Mouse (Mus musculus) v-Abl transformed pro-B cells (cell line): ENCODE measurements around the gene Apoa5.

Experiments
- in situ Hi-C, 2 experiments: fragments of 400-800 bp; cut with MboI; formaldehyde crosslinking; loops; one replicate each; pipeline ENCODE4 v1.15.1; 2025; ENCODE audit not compliant: unreplicated experiment in 2 of 2

Apoa5 gene

DNA sequence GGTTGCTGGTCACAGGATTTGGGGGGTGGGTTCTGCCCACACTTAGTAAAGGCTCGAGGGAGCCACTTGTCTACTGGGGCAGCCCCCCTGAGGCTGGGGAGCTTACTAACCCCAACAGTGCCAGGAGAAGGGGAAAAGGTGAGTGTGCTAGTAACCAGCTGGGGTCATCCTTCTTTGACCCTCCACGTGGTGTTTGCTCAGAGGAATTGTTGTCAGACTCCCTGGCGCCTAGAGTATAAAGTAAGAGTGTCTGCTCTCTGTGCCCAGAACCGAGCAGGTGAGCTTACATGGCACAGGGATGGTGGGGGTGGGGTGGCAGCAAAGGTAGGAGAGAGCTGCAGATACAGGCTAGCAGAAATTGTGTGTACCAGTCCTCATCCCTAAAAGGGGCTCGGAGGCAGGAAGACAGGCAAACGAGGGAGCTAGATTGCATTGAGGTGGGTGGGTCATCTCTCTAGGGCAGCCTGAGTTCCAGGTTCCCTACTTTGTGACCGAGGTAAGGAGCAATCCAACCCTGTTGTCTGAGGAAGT lies at the start of gene Apoa5:
Gene Apoa5, plus strand, starts transcription at position 291 of the 531 bp plus-strand sequence.
- in situ Hi-C loops, result loop anchor here in 1 of 2 experiments (25.0 kb wide), 1 partner anchor 856 kb away; no protein-coding TSS in a partner anchor

DNA sequence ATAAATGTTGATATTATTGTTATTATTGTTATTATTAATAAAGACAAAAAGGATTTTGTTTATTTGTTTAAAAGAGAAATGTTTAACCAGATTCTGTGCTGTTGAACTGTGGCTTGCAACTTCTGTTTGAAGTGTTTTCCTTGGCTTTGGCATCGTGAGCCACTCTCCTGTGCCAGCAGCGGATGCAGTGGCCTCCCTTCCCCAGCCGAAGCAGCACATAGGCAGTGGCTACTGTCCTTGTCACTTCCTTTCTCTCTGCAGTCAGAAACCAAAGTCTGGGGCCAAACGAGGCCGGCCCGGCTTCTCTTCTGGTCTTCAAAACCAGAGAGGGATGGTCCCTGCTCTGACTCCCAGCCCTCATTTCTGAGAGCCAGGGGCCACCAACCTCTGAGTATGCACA lies 45.3 kb upstream of the Apoa5 start:
- in situ Hi-C loops, result loop anchor here in 1 of 2 experiments (25.0 kb wide), 1 partner anchor 786 kb away; the partner anchor contains the start of gene Dscaml1

DNA sequence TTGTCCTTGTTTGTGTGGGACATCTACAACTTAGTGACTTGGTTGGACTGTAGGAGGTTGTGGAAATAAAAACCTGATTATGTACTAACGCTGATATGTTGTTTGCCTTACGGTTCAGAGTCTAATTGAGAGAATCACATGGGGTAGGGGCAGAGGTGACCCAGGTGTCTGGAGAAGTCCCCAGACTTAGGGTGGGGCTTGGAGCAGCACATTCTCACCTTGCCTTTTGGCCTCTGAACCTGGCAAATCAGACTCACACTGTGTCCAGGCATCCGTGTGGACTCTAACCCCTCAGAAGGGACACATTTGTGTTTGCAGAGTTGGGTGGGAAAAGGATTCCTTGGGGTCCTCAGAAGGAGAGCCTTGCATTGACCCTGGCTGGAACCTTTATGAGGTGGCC lies 44.3 kb upstream of the Apoa5 start:
- in situ Hi-C loops, result loop anchor here in 1 of 2 experiments (25.0 kb wide), 1 partner anchor 787 kb away; the partner anchor contains the start of gene Dscaml1

DNA sequence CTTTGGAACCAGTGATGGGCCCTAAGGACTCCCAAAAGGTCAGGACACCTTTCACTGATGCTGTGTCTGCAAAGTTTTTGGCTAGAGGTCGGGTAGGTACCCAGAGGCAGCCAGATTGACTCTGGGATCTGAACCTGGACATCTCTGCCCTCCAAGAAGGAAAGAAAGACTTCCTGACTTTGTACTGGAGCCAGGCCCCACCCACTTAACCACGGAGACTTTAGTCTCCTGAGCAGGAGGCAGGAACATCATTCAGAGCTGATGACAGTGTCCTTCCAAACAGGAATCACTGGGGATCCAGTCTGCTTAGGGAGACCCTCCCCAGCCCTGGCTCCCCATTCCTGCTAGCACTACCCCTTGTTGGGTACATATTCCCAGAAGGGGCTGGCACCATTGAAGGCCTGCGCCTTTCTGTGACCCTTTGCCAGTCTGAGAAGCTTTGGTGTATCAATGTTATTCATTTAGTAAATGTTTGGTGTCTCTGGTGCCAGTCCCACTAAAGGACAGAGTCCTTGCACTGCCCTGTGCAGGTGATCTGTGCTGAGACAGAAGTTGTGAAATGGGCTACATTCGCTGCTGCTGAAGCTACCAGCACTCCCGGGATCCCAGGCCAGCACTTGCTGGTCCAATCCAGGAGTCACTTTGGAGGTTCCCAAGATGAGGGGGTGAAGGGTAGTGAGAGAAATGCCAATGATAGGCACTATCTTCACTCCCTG lies 43.3 kb upstream of the Apoa5 start:
- in situ Hi-C loops, result loop anchor here in 1 of 2 experiments (25.0 kb wide), 2 partner anchors 638 to 788 kb away; partner anchors contain the start of gene Dscaml1

DNA sequence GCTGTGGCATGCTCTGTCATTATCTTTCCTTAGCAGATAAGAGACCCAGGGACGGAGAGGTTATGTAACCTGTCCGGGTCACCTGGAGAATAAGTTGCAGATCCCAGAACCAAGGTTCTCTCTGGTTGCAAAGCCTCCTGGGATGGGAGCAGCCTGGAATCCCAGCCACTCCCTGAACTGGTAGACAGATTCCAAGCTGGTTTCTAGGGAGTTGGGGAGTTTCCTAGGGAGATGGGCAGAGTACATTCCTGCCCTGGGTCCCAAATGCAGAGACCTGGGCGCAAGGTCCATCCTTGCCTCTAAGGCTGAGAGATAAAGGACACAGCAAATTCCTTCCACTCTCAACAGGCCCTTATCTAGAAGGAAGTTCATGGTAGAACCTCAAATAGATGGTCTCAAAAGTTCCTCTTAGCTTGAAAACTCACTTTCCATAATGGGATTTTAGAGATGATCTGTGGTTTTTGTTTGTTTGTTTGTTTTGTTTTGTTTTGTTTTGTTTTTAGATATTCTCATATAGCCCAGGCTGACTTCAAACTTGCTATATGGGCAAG lies 41.3 kb upstream of the Apoa5 start:
- in situ Hi-C loops, result loop anchor here in 1 of 2 experiments (25.0 kb wide), 1 partner anchor 640 kb away; no protein-coding TSS in a partner anchor

DNA sequence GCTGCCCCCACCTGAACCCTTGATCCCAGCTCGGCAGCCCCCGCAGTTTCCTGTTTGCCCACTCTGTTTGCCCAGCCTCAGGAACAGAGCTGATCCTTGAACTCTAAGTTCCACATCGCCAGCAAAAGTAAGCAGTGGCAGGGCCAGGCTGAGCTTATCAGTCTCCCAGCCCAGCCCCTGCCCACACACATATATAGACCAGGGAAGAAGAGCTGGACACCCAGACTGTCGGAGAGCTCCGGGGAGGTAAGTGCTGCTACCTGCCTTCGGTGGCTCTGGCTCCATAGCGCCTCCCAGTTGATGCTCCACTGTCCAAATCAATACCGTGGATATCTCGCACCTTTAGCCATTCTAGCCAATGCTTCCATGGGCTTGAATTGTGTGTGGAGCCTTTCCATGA lies 39.9 kb upstream of the Apoa5 start, which contains the start of gene Apoa1:
Gene Apoa1, plus strand, starts transcription at position 90 of the 400 bp plus-strand sequence.
- in situ Hi-C loops, result loop anchor here in 1 of 2 experiments (25.0 kb wide), 1 partner anchor 641 kb away; no protein-coding TSS in a partner anchor

DNA sequence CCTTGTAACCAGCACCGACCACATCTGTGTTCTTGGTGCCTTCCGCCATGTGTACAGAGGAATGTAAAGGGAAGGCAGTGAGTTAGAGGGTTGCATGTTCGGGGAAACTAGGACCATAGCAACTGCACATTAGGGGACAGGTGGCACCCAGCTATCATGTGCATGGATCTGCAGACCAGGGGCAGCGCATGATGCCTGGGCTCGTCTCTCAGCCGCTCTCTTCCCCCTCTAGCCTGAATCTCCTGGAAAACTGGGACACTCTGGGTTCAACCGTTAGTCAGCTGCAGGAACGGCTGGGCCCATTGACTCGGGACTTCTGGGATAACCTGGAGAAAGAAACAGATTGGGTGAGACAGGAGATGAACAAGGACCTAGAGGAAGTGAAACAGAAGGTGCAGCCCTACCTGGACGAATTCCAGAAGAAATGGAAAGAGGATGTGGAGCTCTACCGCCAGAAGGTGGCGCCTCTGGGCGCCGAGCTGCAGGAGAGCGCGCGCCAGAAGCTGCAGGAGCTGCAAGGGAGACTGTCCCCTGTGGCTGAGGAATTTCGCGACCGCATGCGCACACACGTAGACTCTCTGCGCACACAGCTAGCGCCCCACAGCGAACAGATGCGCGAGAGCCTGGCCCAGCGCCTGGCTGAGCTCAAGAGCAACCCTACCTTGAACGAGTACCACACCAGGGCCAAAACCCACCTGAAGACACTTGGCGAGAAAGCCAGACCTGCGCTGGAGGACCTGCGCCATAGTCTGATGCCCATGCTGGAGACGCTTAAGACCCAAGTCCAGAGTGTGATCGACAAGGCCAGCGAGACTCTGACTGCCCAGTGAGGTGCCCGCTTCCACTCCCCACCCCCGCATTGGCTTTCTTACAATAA lies 38.6 kb upstream of the Apoa5 start:
- in situ Hi-C loops, result loop anchor here in 1 of 2 experiments (25.0 kb wide), 1 partner anchor 643 kb away; no protein-coding TSS in a partner anchor

DNA sequence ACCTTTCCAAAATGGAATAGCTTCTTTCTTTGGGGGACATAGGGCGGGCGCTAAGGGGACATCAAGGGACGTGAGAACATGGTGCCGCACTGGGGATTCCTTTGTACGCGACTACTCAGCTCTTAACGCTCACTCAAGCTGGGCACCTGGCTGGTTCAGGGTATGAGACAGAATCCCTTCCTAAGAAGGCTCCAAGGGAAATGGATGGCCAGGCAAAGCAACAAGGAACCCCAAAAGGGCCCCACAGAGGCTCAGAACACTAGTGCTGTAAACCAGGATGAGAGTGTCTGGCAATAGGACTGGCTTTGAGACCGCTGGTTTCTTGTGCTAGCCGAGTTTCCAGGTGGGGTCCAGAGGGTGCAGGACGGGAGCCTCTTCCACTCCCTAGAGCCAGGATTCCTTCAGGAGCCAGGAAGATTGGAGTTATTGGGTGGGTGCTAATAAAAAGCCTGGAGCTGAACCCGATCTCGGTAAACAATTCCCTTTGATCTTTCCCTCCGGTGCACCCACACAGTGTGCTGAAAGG lies 37.9 kb upstream of the Apoa5 start:
- in situ Hi-C loops, result loop anchor here in 1 of 2 experiments (25.0 kb wide), 1 partner anchor 643 kb away; no protein-coding TSS in a partner anchor

DNA sequence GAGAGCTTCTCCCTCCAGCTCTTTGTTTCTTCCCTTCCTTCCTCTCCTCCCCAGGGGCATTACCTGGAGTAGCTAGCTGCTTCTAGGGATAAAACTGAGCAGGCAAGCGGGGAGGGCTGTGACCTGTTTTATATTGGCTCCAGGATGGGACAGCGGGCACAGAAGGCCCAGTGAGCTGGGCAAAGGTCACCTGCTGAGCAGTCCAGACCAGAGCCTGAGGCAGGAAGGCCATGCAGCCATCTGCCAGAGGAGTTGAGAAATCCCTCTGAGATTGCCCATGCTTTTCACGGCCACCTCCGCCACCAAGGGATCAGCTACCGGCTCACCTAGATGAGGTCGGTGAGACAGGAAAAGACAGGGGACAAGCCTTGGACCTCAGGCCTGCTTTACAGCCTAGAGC lies 33.2 kb upstream of the Apoa5 start:
- in situ Hi-C loops, result loop anchor here in 1 of 2 experiments (25.0 kb wide), 1 partner anchor 648 kb away; no protein-coding TSS in a partner anchor

DNA sequence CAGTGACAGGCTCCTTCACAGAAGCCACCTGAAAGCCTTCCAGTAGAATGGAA lies 33.0 kb upstream of the Apoa5 start, which contains the start of gene Apoc3:
Gene Apoc3, minus strand, starts transcription at position 41 of the 53 bp plus-strand sequence.
- in situ Hi-C loops, result loop anchor here in 1 of 2 experiments (25.0 kb wide), 1 partner anchor 648 kb away; no protein-coding TSS in a partner anchor

DNA sequence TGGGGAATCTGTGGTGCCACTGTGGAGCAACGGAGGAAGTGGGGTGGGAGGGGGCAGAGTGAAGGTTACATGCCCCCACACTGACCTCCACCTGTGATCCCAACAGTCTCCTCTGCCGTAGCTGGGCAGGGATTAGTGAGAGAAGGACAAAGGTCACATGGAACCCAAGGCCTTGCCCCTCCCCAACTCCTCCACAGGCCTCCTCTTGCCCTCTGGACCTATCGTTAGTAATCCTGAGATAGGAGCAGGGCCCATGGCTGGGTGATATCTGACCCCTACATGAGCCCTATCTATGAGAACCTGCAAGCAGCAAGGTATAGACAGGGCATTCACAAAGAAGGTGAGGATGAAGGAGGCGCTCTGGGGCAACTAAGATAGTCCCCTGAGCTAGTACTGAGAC lies 32.8 kb upstream of the Apoa5 start:
- in situ Hi-C loops, result loop anchor here in 1 of 2 experiments (25.0 kb wide), 1 partner anchor 648 kb away; no protein-coding TSS in a partner anchor

DNA sequence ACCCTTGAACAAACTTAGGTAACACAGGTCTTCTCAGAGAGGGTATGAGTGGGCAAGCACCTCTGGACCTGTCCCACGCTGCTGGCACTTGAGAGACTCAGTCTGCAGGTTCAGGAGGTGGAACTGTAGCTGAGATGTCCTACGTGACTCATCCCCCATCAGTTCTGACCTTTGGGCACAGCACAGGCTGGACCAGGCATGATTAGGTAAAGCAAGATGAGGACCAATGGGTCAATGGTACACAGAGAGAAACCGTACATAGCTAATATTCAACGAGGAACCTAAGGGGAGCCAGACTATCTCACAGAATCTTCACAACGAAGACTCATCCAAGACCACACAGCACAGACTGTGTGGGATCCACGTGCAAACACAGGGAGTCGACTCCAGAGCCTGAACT lies 29.6 kb upstream of the Apoa5 start:
- in situ Hi-C loops, result loop anchor here in 1 of 2 experiments (25.0 kb wide), 1 partner anchor 652 kb away; no protein-coding TSS in a partner anchor

DNA sequence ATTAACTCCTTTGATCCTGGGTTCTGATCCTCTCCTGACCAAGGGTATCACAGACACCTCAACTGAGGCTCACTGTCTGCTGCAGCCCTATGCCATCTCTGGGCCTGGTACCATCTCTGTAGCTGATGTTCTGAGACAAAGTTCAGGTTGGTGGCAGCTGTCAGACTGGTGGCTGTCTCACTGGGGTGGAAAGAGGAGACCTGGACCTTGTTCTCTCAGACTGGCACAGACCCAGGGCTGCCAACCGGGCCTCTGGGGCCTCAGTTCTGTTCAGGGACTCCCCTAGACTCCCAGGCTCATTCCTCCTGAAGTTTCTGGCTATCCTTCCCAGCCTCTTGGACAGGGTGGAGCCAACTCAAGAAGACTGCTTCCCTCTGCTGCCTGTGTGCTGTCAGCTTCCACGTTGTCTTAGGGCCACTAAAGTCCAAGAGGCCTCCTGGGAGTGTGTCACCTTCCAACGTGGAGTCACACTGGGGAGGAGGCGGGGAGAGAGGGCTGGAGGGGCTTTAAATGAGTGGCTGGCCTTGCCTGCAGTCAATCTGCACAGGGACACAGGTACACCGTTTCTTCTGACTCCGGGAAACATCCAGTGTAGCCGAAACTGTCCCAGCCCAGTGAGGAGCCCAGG lies 27.8 kb upstream of the Apoa5 start, which contains the start of gene Apoa4:
Gene Apoa4, plus strand, starts transcription at position 171 of the 628 bp plus-strand sequence.
- in situ Hi-C loops, result loop anchor here in 1 of 2 experiments (10.0 to 25.0 kb wide), 2 partner anchors 326 to 653 kb away; no protein-coding TSS in a partner anchor

DNA sequence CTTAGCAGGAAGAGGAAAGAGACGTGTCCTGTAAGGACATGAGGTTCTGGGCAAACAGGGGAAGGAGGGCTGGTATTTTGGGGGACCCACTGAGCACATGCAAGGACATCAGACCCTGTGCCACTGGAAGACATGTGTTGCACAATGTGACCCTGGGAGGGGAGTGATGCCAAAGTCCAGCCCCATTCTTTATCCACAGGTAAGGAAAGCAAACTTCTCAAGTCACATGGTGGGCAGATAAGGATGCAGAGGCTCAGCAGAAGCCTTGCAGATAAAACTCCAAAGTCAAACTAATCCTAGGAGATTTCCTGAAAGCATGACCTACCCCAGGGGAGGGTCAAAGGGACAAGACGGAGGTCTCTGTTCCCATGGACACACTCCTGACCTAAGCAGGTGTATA lies 26.6 kb upstream of the Apoa5 start:
- in situ Hi-C loops, result loop anchor here in 1 of 2 experiments (10.0 to 25.0 kb wide), 2 partner anchors 327 to 655 kb away; no protein-coding TSS in a partner anchor

DNA sequence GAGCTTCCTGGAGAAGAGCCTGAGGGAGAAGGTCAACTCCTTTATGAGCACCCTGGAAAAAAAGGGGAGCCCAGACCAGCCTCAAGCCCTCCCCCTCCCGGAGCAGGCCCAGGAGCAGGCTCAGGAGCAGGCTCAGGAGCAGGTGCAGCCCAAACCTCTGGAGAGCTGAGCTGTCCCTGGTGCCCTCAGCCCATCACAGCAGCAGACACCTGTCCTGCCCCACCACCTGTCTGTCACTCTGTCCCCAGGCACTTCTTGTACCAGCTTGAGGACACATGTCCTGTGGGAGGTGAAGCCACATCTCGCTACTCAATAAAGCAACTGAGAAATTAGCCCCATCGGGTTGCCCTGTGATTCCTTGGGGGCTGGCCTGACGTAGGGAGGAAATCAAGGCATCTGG lies 25.3 kb upstream of the Apoa5 start:
- in situ Hi-C loops, result loop anchor here in 1 of 2 experiments (10.0 to 25.0 kb wide), 2 partner anchors 328 to 656 kb away; no protein-coding TSS in a partner anchor

DNA sequence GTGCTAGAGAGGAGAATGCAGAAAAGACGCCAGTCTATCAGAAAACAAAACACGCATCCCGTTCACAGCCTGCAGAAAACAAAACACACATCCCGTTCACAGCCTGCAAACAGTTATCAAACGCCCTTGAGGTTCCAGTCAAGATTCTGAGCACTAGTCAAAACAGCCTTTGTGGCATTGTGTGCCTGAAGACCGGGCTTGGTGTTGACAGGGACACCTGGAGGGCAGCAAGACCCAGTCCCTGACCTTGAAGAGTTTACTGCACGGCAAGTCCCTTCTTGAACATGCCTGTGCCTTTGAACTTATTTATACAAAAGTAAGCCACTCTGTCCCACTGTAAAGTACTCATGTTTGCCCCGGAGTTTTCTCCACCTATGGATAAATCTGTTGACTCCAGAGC lies 24.8 kb upstream of the Apoa5 start:
- in situ Hi-C loops, result loop anchor here in 1 of 2 experiments (10.0 to 25.0 kb wide), 2 partner anchors 329 to 656 kb away; no protein-coding TSS in a partner anchor

DNA sequence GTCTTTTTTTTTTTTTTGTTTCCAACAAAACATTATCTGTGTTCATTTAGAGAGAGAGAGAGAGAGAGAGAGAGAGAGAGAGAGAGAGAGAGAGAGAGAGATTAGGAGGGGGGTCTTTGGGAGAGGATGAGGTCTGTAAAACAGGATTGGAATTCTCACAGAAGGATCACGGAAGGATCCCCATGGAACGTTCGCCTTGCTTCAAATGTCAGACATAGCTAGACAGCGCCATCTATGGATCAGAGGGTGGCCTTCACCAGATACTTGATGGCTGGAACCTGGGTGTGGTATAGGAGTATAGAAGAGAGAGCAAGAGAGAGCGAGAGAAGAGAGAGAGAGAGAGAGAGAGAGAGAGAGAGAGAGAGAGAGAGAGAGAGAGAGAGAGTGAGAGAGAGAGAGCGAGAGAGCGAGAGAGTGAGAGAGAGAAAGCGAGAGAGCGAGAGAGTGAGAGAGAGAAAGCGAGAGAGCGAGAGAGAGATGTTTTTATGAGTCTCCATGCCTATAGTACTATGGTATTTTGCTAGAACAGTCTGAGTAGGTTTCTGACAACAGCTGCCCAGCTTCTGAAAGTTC lies 21.6 kb upstream of the Apoa5 start:
- in situ Hi-C loops, result loop anchor here (5.0 to 25.0 kb wide), 3 partner anchors 240 to 660 kb away; no protein-coding TSS in a partner anchor

DNA sequence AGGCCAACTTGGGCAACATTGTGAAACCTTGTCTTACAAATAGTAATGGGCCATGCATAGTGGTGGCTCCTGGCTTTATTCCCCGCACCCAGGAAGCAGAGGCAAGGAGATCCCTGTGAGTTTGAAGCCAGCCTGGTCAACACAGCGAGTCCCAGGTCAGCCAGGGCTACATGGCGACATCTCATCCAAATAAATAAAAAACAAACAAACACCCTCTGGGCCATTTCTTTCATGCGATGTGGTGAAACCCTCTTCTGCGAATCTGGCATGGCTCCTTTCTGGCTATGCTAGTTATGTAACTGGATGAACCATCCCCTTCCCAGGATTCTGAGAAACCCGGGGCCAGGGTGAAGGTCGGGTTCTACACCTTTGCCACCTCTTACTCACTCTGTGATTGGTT lies 12.3 kb upstream of the Apoa5 start:
- in situ Hi-C loops, result loop anchor here in 1 of 2 experiments (10.0 to 25.0 kb wide), 2 partner anchors 671 to 844 kb away; no protein-coding TSS in a partner anchor
